Mouse (Mus musculus) gonadal fat pad, adult 2 months (tissue): ENCODE measurements around the gene Spink4. TPM values are rescaled to one million over a fixed set of nuclear protein-coding genes. Genes with fewer than 3 reads are reported as not detected.

Source experiments
- DNase-seq: peaks from one replicate; pipeline ENCODE4 v3.0.0-alpha.2; 2012; ENCODE audit warnings: low read depth
- polyA plus RNA-seq: library from polyadenylated mRNA; depleted of rRNA; stranded (reverse); fragments of >200 nt; gene quantifications from 2 replicates; pipeline ENCODE4 v1.2.3, GENCODE M21; 2012; rRNA removed

Spink4 gene
- polyA plus RNA-seq = 10.0 and 20.8 TPM in 2 replicates

GRCm38 (mm10) chr4:40919785-40920184 lies at the start of gene Spink4:
Gene Spink4, plus strand, starts transcription at chr4:40920052.
- no peak for DNase-seq

- DNase-seq = no peak
Observed at GRCm38 (mm10) chr4:40870206-40870605, 49.6 kb upstream of the Spink4 start.

GRCm38 (mm10) chr4:40872129-40872528 lies 47.7 kb upstream of the Spink4 start:
- no peak for DNase-seq

- DNase-seq = no peak
Observed at GRCm38 (mm10) chr4:40873320-40873719, 46.5 kb upstream of the Spink4 start.

GRCm38 (mm10) chr4:40874151-40874600 lies 45.7 kb upstream of the Spink4 start:
- DNase-seq = no peak

- no peak for DNase-seq
Observed at GRCm38 (mm10) chr4:40874794-40875552, 44.9 kb upstream of the Spink4 start.

GRCm38 (mm10) chr4:40875842-40876241 lies 44.0 kb upstream of the Spink4 start:
- DNase-seq = no peak

GRCm38 (mm10) chr4:40876814-40877371 lies 43.0 kb upstream of the Spink4 start:
- DNase-seq = no peak

GRCm38 (mm10) chr4:40877528-40877927 lies 42.3 kb upstream of the Spink4 start:
- DNase-seq = no peak

GRCm38 (mm10) chr4:40883200-40883599 lies 36.7 kb upstream of the Spink4 start:
- no peak for DNase-seq

GRCm38 (mm10) chr4:40884282-40885165 lies 35.3 kb upstream of the Spink4 start:
- no peak for DNase-seq

- no peak for DNase-seq
Observed at GRCm38 (mm10) chr4:40885166-40885525, 34.7 kb upstream of the Spink4 start.

GRCm38 (mm10) chr4:40885883-40886282 lies 34.0 kb upstream of the Spink4 start:
- no peak for DNase-seq

- no peak for DNase-seq
Observed at GRCm38 (mm10) chr4:40888839-40889238, 31.0 kb upstream of the Spink4 start.

- no peak for DNase-seq
Observed at GRCm38 (mm10) chr4:40889252-40889651, 30.6 kb upstream of the Spink4 start.

GRCm38 (mm10) chr4:40889983-40890382 lies 29.9 kb upstream of the Spink4 start:
- DNase-seq = no peak

GRCm38 (mm10) chr4:40891206-40891605 lies 28.6 kb upstream of the Spink4 start:
- no peak for DNase-seq

GRCm38 (mm10) chr4:40895118-40895517 lies 24.7 kb upstream of the Spink4 start:
- DNase-seq = no peak

GRCm38 (mm10) chr4:40895646-40896045 lies 24.2 kb upstream of the Spink4 start:
- no peak for DNase-seq

GRCm38 (mm10) chr4:40898476-40899044 lies 21.3 kb upstream of the Spink4 start:
- DNase-seq = no peak

- DNase-seq = no peak
Observed at GRCm38 (mm10) chr4:40899264-40899663, 20.6 kb upstream of the Spink4 start.

GRCm38 (mm10) chr4:40900071-40900470 lies 19.8 kb upstream of the Spink4 start:
- DNase-seq = no peak
